Mouse (Mus musculus) G1E (cell line): ENCODE results near the gene Ms4a7. TPM values are rescaled to one million over a fixed set of nuclear protein-coding genes. Genes with fewer than 3 reads are reported as not detected.

ENCODE experiments used
- ATAC-seq: 2 replicates; pipeline ENCODE4 v1.8.0; 2016; ENCODE audit warnings: mild to moderate bottlenecking; ENCODE audit not compliant: insufficient number of reproducible peaks, poor library complexity, low FRiP score, severe bottlenecking; ENCODE audit errors: extremely low read depth
- DNase-seq: peaks from one replicate; pipeline ENCODE4 v3.0.0; 2012; ENCODE audit warnings: low spot score
- H3K27me3 ChIP-seq: 2 replicates; pipeline ENCODE4 v1.6.1; 2012; ENCODE audit warnings: mild to moderate bottlenecking, low read length, inconsistent platforms; ENCODE audit not compliant: insufficient read depth
- H3K36me3 ChIP-seq: replicated peaks from 2 replicates; pipeline ENCODE3; 2012; ENCODE audit warnings: mild to moderate bottlenecking, inconsistent platforms
- H3K4me1 ChIP-seq: 2 replicates; pipeline ENCODE4 v1.6.1; 2012; ENCODE audit warnings: low read depth, low read length, inconsistent platforms, mixed read lengths; ENCODE audit not compliant: insufficient read depth
- H3K4me3 ChIP-seq: 2 replicates; pipeline ENCODE4 v1.5.1; 2012; ENCODE audit warnings: low read depth, mild to moderate bottlenecking, inconsistent platforms, low read length, moderate library complexity, mixed read lengths
- H3K9me3 ChIP-seq: replicated peaks from 2 replicates; pipeline ENCODE4 v1.6.1; 2012; ENCODE audit warnings: inconsistent platforms
- CTCF ChIP-seq: IDR thresholded peaks from 2 replicates; pipeline ENCODE4 v1.5.1; 2012; ENCODE audit warnings: low read depth, low read length, inconsistent platforms, mixed read lengths
- GATA1 ChIP-seq: IDR thresholded peaks from 2 replicates; pipeline ENCODE4 v1.6.1; 2012; ENCODE audit warnings: borderline replicate concordance, low read length, inconsistent platforms, mixed read lengths
- GATA2 ChIP-seq: IDR thresholded peaks from 2 replicates; pipeline ENCODE4 v1.6.1; 2012; ENCODE audit warnings: low read depth, low read length, inconsistent platforms, borderline replicate concordance
- POLR2AphosphoS5 ChIP-seq: IDR thresholded peaks from 2 replicates; pipeline ENCODE4 v1.6.1; 2012; ENCODE audit warnings: low read depth, low read length, inconsistent platforms; ENCODE audit not compliant: insufficient replicate concordance
- TAL1 ChIP-seq: conservative IDR thresholded peaks from 2 replicates; pipeline ENCODE4 v1.6.1; 2012; ENCODE audit warnings: low read depth, low read length, inconsistent platforms, mixed read lengths
- polyA plus RNA-seq: library from polyadenylated mRNA; stranded (reverse); fragments of >175 nt; gene quantifications from 2 replicates; pipeline ENCODE4 v1.2.3, GENCODE M21; 2012
- total RNA-seq, 2 experiments: library from RNA; stranded (forward) in 1 of 2; stranded (reverse) in 1 of 2; fragments of 200-1000 nt in 1 of 2; fragments of >200 nt in 1 of 2; fragmentation: Nextera tagmentation in 1 of 2; gene quantifications; 2 replicates each; pipeline ENCODE4 v1.2.3; 2014 to 2017

Ms4a7 gene
- total and polyA plus RNA-seq, 3 experiments, result 0.05 TPM; not detected in 2

DNA sequence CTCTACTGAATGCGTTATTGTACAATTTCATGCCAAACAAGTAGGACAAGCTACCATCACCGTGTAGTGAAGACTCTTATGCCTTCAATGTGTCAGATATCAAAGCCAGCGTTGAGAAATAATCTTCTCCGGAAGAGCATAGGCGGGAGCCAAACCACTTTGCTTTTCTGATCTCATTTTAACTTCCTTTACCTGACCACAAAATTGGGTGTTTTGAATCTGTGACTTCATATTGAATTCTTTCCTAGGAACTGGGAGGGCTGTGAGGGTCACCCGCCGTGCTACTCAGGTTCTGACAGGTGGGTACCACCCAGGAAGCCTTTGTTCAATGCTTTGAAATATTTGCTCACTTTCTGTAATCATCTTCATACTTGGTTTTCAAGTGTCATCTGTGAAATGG lies 19.8 kb upstream of the Ms4a7 start:
- H3K4me1 ChIP-seq, result no peaks in the 10 kb centered on the region
- H3K36me3 ChIP-seq, result no peaks in the 10 kb centered on the region
- no peaks in the 10 kb centered on the region for H3K27me3 ChIP-seq
- DNase-seq (no peak), ATAC-seq (no peak)
- TF ChIP-seq GATA1 (no peak), GATA2 (no peak), POLR2AphosphoS5 (no peak), CTCF (no peak), TAL1 (no peak)
- H3K4me3 ChIP-seq, result no peak overlapping the region
- H3K9me3 ChIP-seq, result no peaks in the 10 kb centered on the region

DNA sequence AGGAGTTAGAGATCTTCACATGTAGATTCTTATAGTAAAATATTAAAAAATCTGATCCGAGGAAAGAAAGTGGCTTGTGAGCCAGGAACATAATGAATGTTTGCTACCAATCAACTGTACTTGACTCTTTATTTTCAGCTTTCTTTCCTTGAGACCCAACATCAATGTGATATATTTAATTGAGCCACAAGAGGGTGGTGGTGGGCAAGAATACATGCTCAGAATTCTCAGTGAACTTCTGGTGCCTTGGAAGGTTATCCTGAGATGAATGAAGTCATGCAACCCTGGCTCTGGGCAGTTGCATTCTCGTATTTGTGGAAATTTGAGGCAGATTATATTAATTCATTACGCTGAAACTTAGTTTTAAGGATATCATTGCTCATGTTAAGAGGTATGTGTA lies 15.9 kb upstream of the Ms4a7 start:
- H3K36me3 ChIP-seq, result no peaks in the 10 kb centered on the region
- no peak for TF ChIP-seq POLR2AphosphoS5
- TF ChIP-seq GATA2, result no peak
- TF ChIP-seq GATA1, result no peak
- TF ChIP-seq CTCF, result no peak
- TF ChIP-seq TAL1, result no peak
- H3K4me1 ChIP-seq, result no peaks in the 10 kb centered on the region
- no peak for ATAC-seq
- DNase-seq, result no peak
- no peaks in the 10 kb centered on the region for H3K9me3 ChIP-seq
- H3K27me3 ChIP-seq, result peaks cover 4% of the 10 kb centered on the region; the same call in 1 of the 2 replicates
- H3K4me3 ChIP-seq, result no peak overlapping the region

DNA sequence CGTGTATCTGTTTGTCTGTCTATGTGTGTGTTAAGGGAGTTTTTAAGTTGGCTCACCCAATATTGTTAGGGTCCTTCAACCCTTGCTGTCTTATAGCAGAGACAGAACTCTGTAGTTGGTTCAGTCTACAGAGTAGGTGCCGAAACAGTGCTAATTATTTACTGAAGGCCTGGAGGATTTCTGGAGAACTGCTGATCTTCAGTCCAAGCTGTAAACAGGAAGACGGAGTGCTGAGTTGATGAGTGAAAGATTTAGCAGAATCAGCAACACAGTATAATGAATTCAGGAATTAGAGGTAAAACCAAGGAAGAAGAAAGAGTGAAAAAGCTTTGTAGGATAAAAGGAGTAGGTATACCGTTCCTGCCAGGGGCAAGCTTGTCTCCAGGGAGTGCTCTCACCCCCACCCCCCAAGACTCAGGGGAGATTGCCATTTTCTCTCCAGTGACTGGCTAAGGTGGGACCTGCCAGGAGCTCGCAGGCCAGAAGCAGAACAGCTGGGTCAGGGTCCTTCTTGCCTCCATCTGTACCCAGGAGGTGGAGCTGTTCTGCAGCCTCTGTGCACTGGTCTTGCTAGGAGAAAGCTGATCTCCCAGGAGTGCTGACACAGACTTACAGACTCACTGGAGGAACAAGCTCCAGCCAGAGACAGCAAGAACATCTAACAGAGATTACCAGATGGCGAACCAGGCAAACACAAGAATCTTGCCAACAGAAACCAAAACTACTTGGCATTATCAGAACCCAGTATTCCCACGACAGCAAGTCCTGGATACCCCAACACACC lies 13.9 kb upstream of the Ms4a7 start:
- Histone ChIP-seq H3K4me1 (no peaks in the 10 kb centered on the region), H3K27me3 (peaks cover 4% of the 10 kb centered on the region; the same call in 1 of the 2 replicates), H3K9me3 (no peaks in the 10 kb centered on the region), H3K36me3 (no peaks in the 10 kb centered on the region), H3K4me3 (no peak overlapping the region)
- ATAC-seq, result no peak
- no peak for DNase-seq
- no peak for TF ChIP-seq CTCF
- no peak for TF ChIP-seq POLR2AphosphoS5

DNA sequence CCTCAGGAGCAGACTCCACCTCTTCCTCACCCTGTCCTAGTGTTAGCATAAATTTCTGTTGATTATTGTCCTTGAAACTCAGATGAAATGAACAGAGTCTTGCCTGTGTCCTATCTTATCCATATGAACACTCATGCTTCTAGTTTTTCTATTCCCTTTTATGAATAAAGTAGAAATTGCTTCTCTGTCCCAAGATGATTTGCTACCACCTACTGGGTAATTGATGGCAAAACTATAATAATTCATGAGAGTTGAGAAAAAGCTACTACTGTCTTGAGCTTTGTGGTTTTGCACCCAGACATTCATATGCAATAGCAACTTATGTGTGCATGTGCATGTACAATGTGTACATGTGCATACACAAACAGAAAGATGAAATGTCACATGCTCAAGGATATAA lies 8.0 kb upstream of the Ms4a7 start:
- Histone ChIP-seq H3K4me1 (no peaks in the 10 kb centered on the region), H3K27me3 (peaks cover 4% of the 10 kb centered on the region; the same call in 1 of the 2 replicates), H3K4me3 (no peak overlapping the region), H3K9me3 (no peaks in the 10 kb centered on the region), H3K36me3 (no peaks in the 10 kb centered on the region)
- DNase-seq (no peak), ATAC-seq (no peak)
- TF ChIP-seq CTCF (no peak), TAL1 (no peak), GATA2 (no peak), GATA1 (no peak), POLR2AphosphoS5 (no peak)

DNA sequence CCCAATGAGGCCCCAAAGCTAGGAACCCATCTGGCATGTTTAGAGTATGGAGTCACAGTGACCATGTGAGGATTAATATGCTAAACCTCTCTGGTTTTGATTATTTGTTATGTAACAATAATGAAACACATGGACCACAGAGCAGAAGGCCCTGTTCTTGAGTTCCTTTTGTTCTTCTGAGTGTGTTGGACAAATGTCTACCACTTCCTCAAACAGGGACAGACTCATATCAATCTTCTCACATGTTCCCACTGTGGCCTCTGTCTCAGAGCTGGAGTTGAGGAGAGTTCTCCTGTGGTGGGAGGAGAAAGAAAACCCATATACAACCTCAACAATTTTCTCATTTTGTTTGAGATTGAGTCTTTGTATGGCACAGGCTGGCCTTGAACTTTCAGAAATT lies 7.2 kb upstream of the Ms4a7 start:
- no peaks in the 10 kb centered on the region for H3K36me3 ChIP-seq
- DNase-seq (no peak), ATAC-seq (no peak)
- H3K27me3 ChIP-seq, result no peaks in the 10 kb centered on the region
- no peaks in the 10 kb centered on the region for H3K9me3 ChIP-seq
- no peaks in the 10 kb centered on the region for H3K4me1 ChIP-seq
- TF ChIP-seq CTCF (no peak), GATA1 (no peak), GATA2 (no peak), POLR2AphosphoS5 (no peak), TAL1 (no peak)
- no peak overlapping the region for H3K4me3 ChIP-seq

DNA sequence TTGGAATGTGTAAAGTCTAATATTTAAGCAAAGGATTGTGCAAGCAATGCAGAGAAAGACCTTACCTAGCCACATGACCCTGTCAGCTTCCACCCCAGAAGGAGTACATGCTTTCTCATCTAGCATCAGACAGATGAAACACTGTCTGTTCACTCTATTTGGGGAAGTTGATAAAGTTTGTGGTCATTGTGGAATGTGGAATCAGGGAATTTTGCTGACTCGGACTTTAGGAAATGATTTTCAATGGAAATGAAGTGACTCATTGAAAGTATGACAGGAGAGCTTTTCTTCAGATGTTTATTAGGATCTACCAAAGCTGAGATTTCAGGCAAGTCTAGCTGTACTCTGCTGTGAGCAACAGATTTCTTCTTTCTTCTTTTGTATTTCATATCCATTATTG lies 14.8 kb downstream of the Ms4a7 start:
- Histone ChIP-seq H3K4me3 (no peak overlapping the region), H3K4me1 (no peaks in the 10 kb centered on the region), H3K27me3 (no peaks in the 10 kb centered on the region), H3K9me3 (no peaks in the 10 kb centered on the region), H3K36me3 (no peaks in the 10 kb centered on the region)
- DNase-seq (no peak), ATAC-seq (no peak)
- TF ChIP-seq TAL1, result no peak
- TF ChIP-seq CTCF, result no peak
- no peak for TF ChIP-seq POLR2AphosphoS5
- no peak for TF ChIP-seq GATA2
- TF ChIP-seq GATA1, result no peak

DNA sequence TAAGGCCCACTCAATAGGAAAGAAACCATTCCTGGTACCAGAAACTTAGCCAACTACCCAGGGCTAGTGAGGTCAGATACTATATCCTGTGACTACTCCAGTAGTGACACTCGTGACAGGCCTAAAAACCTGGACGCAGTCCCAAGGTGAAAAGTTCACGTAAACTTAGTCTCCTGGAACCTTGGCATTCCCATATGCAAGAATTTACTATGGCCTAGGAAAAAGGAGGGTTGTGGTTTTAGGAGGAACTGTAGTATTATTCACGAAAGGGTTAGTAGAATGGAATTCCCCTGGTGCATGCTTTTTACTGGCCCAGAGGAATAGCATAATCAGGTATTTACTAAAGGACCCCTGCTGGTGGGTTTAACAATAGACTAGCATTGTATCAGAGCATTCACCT lies 19.2 kb downstream of the Ms4a7 start:
- no peak for DNase-seq
- H3K36me3 ChIP-seq, result no peaks in the 10 kb centered on the region
- H3K4me3 ChIP-seq, result no peak overlapping the region
- no peaks in the 10 kb centered on the region for H3K4me1 ChIP-seq
- H3K9me3 ChIP-seq, result no peaks in the 10 kb centered on the region
- H3K27me3 ChIP-seq, result no peaks in the 10 kb centered on the region
- no peak for ATAC-seq
- no peak for TF ChIP-seq POLR2AphosphoS5
- no peak for TF ChIP-seq TAL1
- no peak for TF ChIP-seq GATA2
- TF ChIP-seq CTCF, result no peak
- TF ChIP-seq GATA1, result no peak
